Mouse (Mus musculus) olfactory bulb, adult 2 months (tissue): ENCODE measurements around the gene Tyms. TPM values are rescaled to one million over a fixed set of nuclear protein-coding genes. Genes with fewer than 3 reads are reported as not detected.
"Not testable (repeated sequence)": the region's sequence is repeated elsewhere in the genome, so short reads cannot be mapped to it uniquely, and the experiment has no call there.

ENCODE experiments used
- H3K27ac ChIP-seq: fragments of 200-500 bp; 2 replicates; pipeline ENCODE4 v1.5.1; 2012; ENCODE audit warnings: low read depth, low read length; ENCODE audit not compliant: insufficient read depth
- H3K4me1 ChIP-seq: fragments of 200-500 bp; 2 replicates; pipeline ENCODE4 v1.6.1; 2012; ENCODE audit warnings: low read length; ENCODE audit not compliant: control insufficient read depth, insufficient read depth
- H3K4me3 ChIP-seq: fragments of 200-500 bp; 2 replicates; pipeline ENCODE4 v1.5.1; 2012; ENCODE audit warnings: mild to moderate bottlenecking, low read depth, low read length, moderate library complexity; ENCODE audit not compliant: insufficient read depth
- CTCF ChIP-seq: fragments of 200-500 bp; IDR thresholded peaks from 2 replicates; pipeline ENCODE4 v1.5.1; 2012; ENCODE audit warnings: low read depth, mild to moderate bottlenecking, low read length, moderate library complexity; ENCODE audit not compliant: insufficient read depth
- POLR2A ChIP-seq: fragments of 200-500 bp; IDR thresholded peaks from 2 replicates; pipeline ENCODE4 v1.6.1; 2012; ENCODE audit warnings: mild to moderate bottlenecking, low read depth, low read length, moderate library complexity; ENCODE audit not compliant: insufficient read depth
- WGBS: fragments of 180-500 bp; shearing (Covaris S2); methylation state at CpG from one replicate; pipeline ENCODE4 v1.1.7; 2018; 5-methylcytosine and 5-hydroxymethylcytosine counted together
- polyA plus RNA-seq: library from polyadenylated mRNA; stranded (reverse); fragments of >200 nt; gene quantifications from 2 replicates; pipeline ENCODE4 v1.2.4, GENCODE M21; 2012; ENCODE audit warnings: low replicate concordance; ENCODE audit not compliant: missing spikeins, insufficient read depth, insufficient read length

The Tyms gene
- polyA plus RNA-seq, 1 experiment, result not detected

DNA sequence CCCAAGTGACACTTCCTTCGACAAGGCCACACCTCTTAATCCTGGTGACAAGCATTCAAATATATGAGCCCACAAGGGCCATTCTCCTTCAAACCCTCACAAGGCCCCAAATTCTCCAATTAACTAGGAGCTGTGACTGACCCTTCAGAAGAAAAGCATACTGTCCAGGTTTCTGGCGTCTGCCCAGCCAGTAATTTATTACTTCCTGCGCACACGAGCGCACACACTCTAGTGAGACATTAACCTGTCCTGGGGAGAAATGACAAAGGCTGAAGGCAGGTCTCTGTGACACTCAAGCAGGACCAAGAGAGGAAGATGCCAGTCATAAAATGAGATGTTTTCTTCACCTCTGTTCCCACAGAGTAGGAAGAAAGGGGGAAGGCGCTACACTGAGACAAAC lies 5.7 kb downstream of the Tyms start:
- H3K4me3 ChIP-seq, result no peak overlapping the region
- H3K27ac ChIP-seq, result no peak overlapping the region
- WGBS, result 72% methylated on average over 6 of the region's 6 CpGs
- TF ChIP-seq POLR2A (no peak), CTCF (no peak)
- H3K4me1 ChIP-seq, result peaks cover 2% of the 10 kb centered on the region; the same call in 1 of the 2 replicates

GRCm38 (mm10) chr5:30059607-30060006 lies 13.8 kb downstream of the Tyms start:
- 63% methylated on average over 5 of the region's 5 CpGs for whole genome bisulfite sequencing

DNA sequence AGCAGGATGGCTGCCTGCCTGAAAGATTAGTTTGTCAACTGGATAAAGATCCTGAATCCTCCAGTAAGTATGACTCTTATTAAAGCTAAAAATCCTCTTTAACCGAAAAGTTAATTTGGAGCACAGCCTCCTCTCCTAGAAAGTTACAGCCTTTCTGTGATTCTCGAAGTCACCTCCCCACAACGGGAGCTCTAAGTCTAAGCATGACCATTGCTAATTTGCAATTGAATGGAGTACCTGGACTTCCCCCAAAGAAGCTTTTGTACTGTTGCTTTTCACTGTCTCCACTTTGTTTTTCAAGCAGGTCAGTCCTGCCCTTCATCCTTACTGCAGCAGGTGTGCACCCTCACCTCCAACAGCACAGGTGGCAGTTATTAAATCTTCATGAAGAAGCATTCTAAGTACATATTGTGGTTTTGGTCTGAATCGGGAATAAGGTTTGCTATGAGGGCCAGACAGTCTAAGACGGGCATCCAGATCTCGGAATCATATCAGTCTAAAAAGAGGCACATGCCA lies 15.1 kb downstream of the Tyms start:
- H3K4me3 ChIP-seq, result no peak overlapping the region
- TF ChIP-seq CTCF (no peak), POLR2A (no peak)
- no peak overlapping the region for H3K27ac ChIP-seq
- WGBS, result 54% methylated on average over 6 of the region's 6 CpGs
- H3K4me1 ChIP-seq, result no peaks in the 10 kb centered on the region

More at GRCm38 (mm10) chr5:30059607-30060006, 13.8 kb downstream of the Tyms start:
- H3K4me3 ChIP-seq, H3K4me1 ChIP-seq, H3K27ac ChIP-seq: not testable (repeated sequence)

GRCm38 (mm10) chr5:30039841-30040240 lies 33.6 kb downstream of the Tyms start:
- WGBS, result 75% methylated on average over 4 of the region's 4 CpGs
- not testable (repeated sequence) for H3K4me1 ChIP-seq, H3K27ac ChIP-seq, H3K4me3 ChIP-seq

- not testable (repeated sequence) for H3K4me3 ChIP-seq, H3K27ac ChIP-seq, H3K4me1 ChIP-seq
- 91% methylated on average over 5 of the region's 5 CpGs for WGBS
Observed at GRCm38 (mm10) chr5:30039324-30039723, 34.1 kb downstream of the Tyms start.

DNA sequence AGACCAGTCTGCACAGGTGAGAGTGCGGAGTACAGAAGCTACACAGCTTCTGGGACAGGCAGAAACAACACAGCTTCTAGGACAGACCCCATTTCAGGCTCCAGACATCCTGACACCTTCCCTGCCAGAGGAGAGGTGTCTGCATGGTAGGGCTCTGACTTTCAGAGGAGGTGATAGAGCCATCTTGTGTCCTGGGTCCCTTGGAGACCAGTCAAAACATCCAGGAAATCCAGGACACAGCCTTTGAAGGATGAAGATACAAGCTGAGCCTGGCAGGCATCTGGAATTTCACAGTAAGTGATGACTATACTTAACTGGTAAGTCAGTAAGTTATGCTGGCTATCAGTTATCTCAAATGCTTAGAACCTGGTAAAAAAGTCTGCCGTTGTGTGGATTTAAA lies 36.3 kb downstream of the Tyms start:
- H3K4me1 ChIP-seq, H3K27ac ChIP-seq, H3K4me3 ChIP-seq: not testable (repeated sequence)
- WGBS, result 96% methylated on average over 2 of the region's 2 CpGs

- 81% methylated on average over 4 of the region's 4 CpGs for WGBS
- H3K4me3 ChIP-seq, H3K27ac ChIP-seq, H3K4me1 ChIP-seq: not testable (repeated sequence)
Observed at GRCm38 (mm10) chr5:30035862-30036261, 37.6 kb downstream of the Tyms start.

DNA sequence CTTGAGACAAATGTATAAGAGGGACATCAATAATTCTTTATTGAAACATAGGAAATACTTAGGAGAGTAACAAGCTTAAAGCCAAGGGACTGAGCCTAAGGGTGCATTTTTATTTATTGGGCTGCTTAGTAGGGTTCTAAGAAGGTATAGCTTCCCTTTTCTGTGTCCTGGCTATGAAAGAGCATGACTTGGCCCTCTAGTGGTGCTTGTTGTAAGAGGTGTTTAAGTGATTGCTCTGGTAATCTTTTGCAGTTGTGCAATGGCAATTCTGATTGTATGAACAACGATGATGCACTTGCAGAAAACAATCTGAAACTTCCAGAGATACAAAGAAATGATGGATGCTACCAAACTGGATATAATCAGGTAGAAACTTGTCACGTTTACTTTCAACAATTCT lies 58.8 kb downstream of the Tyms start:
- peaks cover 4% of the 10 kb centered on the region for H3K4me1 ChIP-seq
- no peak overlapping the region for H3K4me3 ChIP-seq
- 65% methylated on average over 2 of the region's 2 CpGs for WGBS
- no peak overlapping the region for H3K27ac ChIP-seq
- no peak for TF ChIP-seq CTCF
- no peak for TF ChIP-seq POLR2A

DNA sequence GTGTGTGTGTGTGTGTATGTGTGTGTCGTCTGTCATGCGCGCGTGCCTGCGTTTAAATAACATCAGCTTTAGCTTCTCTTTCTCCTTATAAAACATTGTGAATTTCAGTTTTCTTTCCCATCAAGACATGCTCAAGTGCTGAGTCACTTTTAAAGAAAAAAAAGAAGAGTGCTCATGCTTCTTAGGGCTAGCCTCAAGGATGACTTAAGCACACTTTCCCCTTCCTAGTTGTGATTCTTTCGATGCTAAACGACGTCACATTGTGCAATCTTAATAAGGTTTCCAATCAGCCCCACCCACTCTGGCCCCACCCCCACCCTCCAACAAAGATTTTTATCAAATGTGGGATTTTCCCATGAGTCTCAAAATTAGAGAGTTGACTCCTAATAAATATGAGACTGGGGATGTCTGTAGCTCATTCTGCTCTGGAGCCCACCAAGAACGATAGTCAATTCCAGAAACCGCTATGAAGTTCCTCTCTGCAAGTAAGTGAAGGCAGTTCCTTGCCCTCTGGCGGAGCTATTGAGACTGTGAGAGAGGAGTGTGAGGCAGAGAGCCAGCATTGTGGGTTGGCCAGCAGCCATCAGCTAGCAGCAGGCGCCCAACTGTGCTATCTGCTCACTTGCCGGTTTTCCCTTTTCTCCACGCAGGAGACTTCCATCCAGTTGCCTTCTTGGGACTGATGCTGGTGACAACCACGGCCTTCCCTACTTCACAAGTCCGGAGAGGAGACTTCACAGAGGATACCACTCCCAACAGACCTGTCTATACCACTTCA lies 60.5 kb downstream of the Tyms start, which contains the start of gene Il6:
Gene Il6 (plus strand): TSS at position 389 of the 778 bp plus-strand sequence.
- H3K4me1 ChIP-seq, result peaks cover 4% of the 10 kb centered on the region
- no peak for TF ChIP-seq CTCF
- no peak for TF ChIP-seq POLR2A
- 0 out of 2 replicates have a peak within 1 kb of the TSS, but pooled peaks have one; percentile 8 for H3K27ac ChIP-seq
- H3K4me3 ChIP-seq, result no peak within 1 kb of the TSS
- WGBS, result 25% methylated on average over 16 of the region's 16 CpGs

Other genes starting within 250 kb of the Tyms start
- gene Il6, start 60.5 kb downstream of the Tyms start, polyA plus RNA-seq, result not detected in 2 replicates
- gene Garem2, start 31.5 kb upstream of the Tyms start, polyA plus RNA-seq, result not detected in 2 replicates
- not detected in 2 replicates for gene 3110082J24Rik, start 32.5 kb upstream of the Tyms start, polyA plus RNA-seq
- gene Hadha, start 81.5 kb upstream of the Tyms start, polyA plus RNA-seq, result 248 TPM in 1 of 2 replicates, not detected in the other
- gene Hadhb, start 81.6 kb upstream of the Tyms start, polyA plus RNA-seq, result not detected in 2 replicates
- gene Adgrf3, start 132.1 kb upstream of the Tyms start, polyA plus RNA-seq, result not detected in 2 replicates
- gene Selenoi, start 159.0 kb upstream of the Tyms start, polyA plus RNA-seq, result not detected in 2 replicates
- not detected in 2 replicates for gene Drc1, start 207.8 kb upstream of the Tyms start, polyA plus RNA-seq